ENCODE assay signal across 8 mouse cellular contexts in the genomic region with DNA sequence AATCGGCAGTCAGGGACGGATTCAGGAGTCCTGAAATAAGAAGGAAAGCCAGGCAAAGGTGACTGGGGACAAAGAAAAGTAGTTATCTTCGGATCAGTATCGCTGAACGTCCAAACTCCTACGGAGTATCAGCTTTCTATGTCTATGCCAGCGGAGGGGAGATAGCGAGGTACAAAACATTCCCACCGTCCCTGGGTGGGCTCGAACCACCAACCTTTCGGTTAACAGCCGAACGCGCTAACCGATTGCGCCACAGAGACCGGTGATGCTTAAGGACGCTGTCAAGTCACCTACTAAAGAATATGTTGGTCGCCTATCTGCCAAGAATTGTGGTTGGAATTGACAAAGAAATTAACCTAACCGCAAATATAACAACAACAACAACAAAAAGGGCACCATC. TPM values are rescaled to one million over a fixed set of nuclear protein-coding genes. Genes with fewer than 3 reads are reported as not detected.
DNase-seq lines count a peak whose midpoint lies in the region; ATAC-seq and TF ChIP-seq lines count a peak whose summit lies in the region.

No protein-coding gene starts in this region.

- H3K4me2 ChIP-seq in forebrain, embryonic 14.5 days (ENCODE audit: low read length): peak overlapping the region; percentile 69
- H3K4me2 ChIP-seq in neural tube, embryonic 14.5 days (ENCODE audit: low read depth, low read length): peak overlapping the region; percentile 62

- H3K9me3 ChIP-seq in E14TG2a.4 (ENCODE audit: low read length): no peaks in the 10 kb centered on the region
- no peaks in the 10 kb centered on the region for H3K9me3 ChIP-seq in forebrain, embryonic 14.5 days (replicated peaks; ENCODE audit: control insufficient read depth, low read length)
- no peaks in the 10 kb centered on the region for H3K9me3 ChIP-seq in neural tube, embryonic 14.5 days (ENCODE audit: control insufficient read depth, low read length)

- H3K9ac ChIP-seq in forebrain, embryonic 14.5 days (ENCODE audit: low read length): peak overlapping the region; percentile 62
- no peak overlapping the region; the same call in 1 of the 2 replicates for H3K9ac ChIP-seq in neural tube, embryonic 14.5 days (replicated peaks; ENCODE audit: low read depth, low read length)

- no peak overlapping the region for H3K27ac ChIP-seq in forebrain, embryonic 14.5 days (ENCODE audit: low read depth, low read length)
- H3K27ac ChIP-seq in neural tube, embryonic 14.5 days (ENCODE audit: low read depth, low read length): no peak overlapping the region

- peaks cover 37% of the 10 kb centered on the region for H3K4me1 ChIP-seq in E14TG2a.4 (replicated peaks; ENCODE audit: low read depth, low read length)
- peaks cover 7% of the 10 kb centered on the region; the same call in 1 of the 2 replicates for H3K4me1 ChIP-seq in forebrain, embryonic 14.5 days (ENCODE audit: control insufficient read depth, insufficient read depth, low read length)
- 0 out of 2 replicates have a peak, but pooled peaks cover 3% of the 10 kb centered on the region for H3K4me1 ChIP-seq in neural tube, embryonic 14.5 days (ENCODE audit: control insufficient read depth, insufficient read depth, low read length)

- no peak for TF ChIP-seq CTCF in E14TG2a.4 (conservative IDR thresholded peaks at IDR 0.05; ENCODE audit: low read length)

- intact Hi-C loops in heart, postnatal 14 days (cut with DNase I): no loop called here

- no peaks in the 10 kb centered on the region for H3K36me3 ChIP-seq in E14TG2a.4 (ENCODE audit: insufficient read depth, low read length)
- no peaks in the 10 kb centered on the region for H3K36me3 ChIP-seq in forebrain, embryonic 14.5 days (ENCODE audit: control insufficient read depth, insufficient read depth, low read length)
- no peaks in the 10 kb centered on the region for H3K36me3 ChIP-seq in neural tube, embryonic 14.5 days (ENCODE audit: control insufficient read depth, insufficient read depth, low read length)

- H3K4me3 ChIP-seq in E14TG2a.4 (replicated peaks; ENCODE audit: low read length): peak overlapping the region; percentile 80
- H3K4me3 ChIP-seq in forebrain, embryonic 14.5 days (ENCODE audit: low read depth, low read length): peak overlapping the region; percentile 52
- peak overlapping the region; percentile 39 for H3K4me3 ChIP-seq in neural tube, embryonic 14.5 days (ENCODE audit: low read depth, low read length)

- WGBS in forebrain, embryonic 14.5 days: under 1% methylated on average over 20 of the region's 20 CpGs
- under 1% methylated on average over 20 of the region's 20 CpGs for WGBS in neural tube, embryonic 14.5 days

- H3K27me3 ChIP-seq in E14TG2a.4 (ENCODE audit: insufficient read depth, low read length): peaks cover 46% of the 10 kb centered on the region
- H3K27me3 ChIP-seq in forebrain, embryonic 14.5 days (replicated peaks; ENCODE audit: control insufficient read depth, insufficient read depth, low read length): peaks cover 13% of the 10 kb centered on the region
- peaks cover 3% of the 10 kb centered on the region; the same call in 1 of the 2 replicates for H3K27me3 ChIP-seq in neural tube, embryonic 14.5 days (ENCODE audit: control insufficient read depth, insufficient read depth, low read length)

- ATAC-seq in forebrain, embryonic 14.5 days: peak; percentile 77
- peak; percentile 85 for ATAC-seq in neural tube, embryonic 14.5 days (ENCODE audit: low read depth)

- peak; percentile 91 for DNase-seq in cerebellum, adult 11 months
- peak; percentile 94 for DNase-seq in forebrain, embryonic 14.5 days (ENCODE audit: low spot score)
- DNase-seq in heart, postnatal 14 days: peak; percentile 81 to 83
- peak; percentile 86 for DNase-seq in layer of hippocampus, adult 11-12 months (ENCODE audit: low spot score)
- DNase-seq in lung, adult 18-20 months: peak; percentile 84 to 88
- DNase-seq in testis, postnatal 10 days (ENCODE audit: low spot score): peak; percentile 83

RNA-seq across cellular contexts. Expression of a gene that starts 15.0 kb away (rescaled TPM):
- polyA plus RNA-seq in forebrain, embryonic 14.5 days (2014; fragmentation: Nextera tagmentation; extraction: Ambion mirVana): 0.41 and 0.50 TPM in 2 replicates
- total RNA-seq in heart, postnatal 14 days (2021): under 1 TPM; 0.22 to 0.29 TPM
- polyA plus RNA-seq in neural tube, embryonic 14.5 days (2014; fragmentation: Nextera tagmentation; extraction: Ambion mirVana): 0.49 TPM in 1 of 2 replicates, not detected in the other

RNA-seq across cellular contexts. Expression of a gene that starts 31.0 kb away (rescaled TPM):
- 8.3 and 11.5 TPM in 2 replicates for polyA plus RNA-seq in forebrain, embryonic 14.5 days (2014; fragmentation: Nextera tagmentation; extraction: Ambion mirVana)
- total RNA-seq in heart, postnatal 14 days (2021): 10 to 100 TPM; 11.8 to 11.9 TPM
- 5.5 and 8.8 TPM in 2 replicates for polyA plus RNA-seq in neural tube, embryonic 14.5 days (2014; fragmentation: Nextera tagmentation; extraction: Ambion mirVana)

RNA-seq across cellular contexts. Expression of a gene that starts 57.4 kb away (rescaled TPM):
- polyA plus RNA-seq in forebrain, embryonic 14.5 days (2014; fragmentation: Nextera tagmentation; extraction: Ambion mirVana): 0.52 and 1.5 TPM in 2 replicates
- total RNA-seq in heart, postnatal 14 days (2021): 1 to 10 TPM; 5.2 to 6.0 TPM
- 0.20 and 0.75 TPM in 2 replicates for polyA plus RNA-seq in neural tube, embryonic 14.5 days (2014; fragmentation: Nextera tagmentation; extraction: Ambion mirVana)
